Mouse (Mus musculus): ENCODE results near the gene Ube2n. TPM values are rescaled to one million over a fixed set of nuclear protein-coding genes. Genes with fewer than 3 reads are reported as not detected.
A peak's percentile ranks its signal among the peaks of the same experiment; 100 is the strongest.

The Ube2n gene
- polyA plus RNA-seq (2021): 132 TPM

DNA sequence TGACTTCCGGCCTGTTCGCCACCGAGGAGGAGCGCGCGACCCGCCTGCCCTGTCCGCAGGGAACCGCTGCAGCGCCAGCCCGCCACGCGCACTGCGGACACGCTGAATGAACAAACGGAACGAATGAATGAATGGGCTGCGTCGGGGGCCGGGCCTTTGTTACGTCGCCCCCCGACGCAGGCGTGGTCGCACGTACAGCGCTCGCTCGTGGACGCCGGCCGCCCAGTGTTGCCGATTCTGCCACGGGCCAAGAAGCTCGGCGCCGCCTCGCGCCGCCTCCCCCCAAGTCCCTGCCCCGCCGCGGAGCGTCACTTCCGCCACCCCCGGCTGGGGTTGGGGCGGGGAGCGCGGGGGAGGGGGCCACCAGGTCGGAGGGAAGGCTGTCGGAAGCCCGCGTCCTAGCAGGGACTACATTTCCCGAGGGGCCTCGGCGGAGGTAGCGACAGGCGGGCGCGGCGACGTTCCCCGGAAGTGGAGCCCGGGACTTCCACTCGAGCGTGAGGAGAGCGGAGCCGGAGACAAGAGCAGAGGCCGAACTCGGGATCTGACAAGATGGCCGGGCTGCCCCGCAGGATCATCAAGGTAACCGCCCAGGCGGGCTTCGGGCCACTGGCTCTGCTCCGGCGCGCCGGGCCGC lies at the start of gene Ube2n:
Gene Ube2n, plus strand, starts transcription at position 490 of the 637 bp plus-strand sequence.
- ChIA-PET CTCF (interaction anchor here (0.8 kb wide), 1 partner anchor 30 kb away, joined by 3 read pairs; no protein-coding TSS in a partner anchor), POLR2A (interaction anchor here (0.5 to 2.2 kb wide), 2 partner anchors 12 to 16 kb away, joined by 3 to 9 read pairs; no protein-coding TSS in a partner anchor)
- in situ Hi-C loops (cut with MboI; ENCODE audit: low pct_unique_long_range_greater_than_20kb): no loop called here
- peak; percentile 94 for ATAC-seq
- no peaks in the 10 kb centered on the region for H3K27me3 ChIP-seq
- peak; percentile 81 for DNase-seq (ENCODE audit: low read depth, low spot score)
- TF ChIP-seq CTCF (IDR thresholded peaks at IDR 0.05): no peak

DNA sequence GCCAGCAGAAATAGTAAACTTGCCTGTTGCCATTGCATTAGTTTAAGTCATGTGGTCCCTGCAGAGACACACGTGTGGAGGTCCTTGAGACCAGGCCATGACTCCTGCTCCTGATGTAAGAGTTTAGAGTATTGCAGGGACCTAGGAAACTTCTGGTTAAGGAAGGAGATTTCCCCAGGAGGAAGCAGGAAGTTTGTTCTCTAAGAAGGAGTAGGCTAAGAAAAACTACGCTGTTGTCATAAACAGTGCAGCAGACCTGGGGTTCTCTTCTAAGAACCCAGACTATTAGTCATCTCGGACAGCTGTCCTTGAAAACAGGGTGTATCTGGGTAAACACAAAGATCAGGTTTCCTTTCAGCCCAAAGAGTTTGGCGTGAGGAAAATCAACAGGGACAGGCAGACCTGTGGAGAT lies 49.5 kb upstream of the Ube2n start:
- DNase-seq (ENCODE audit: low read depth, low spot score) (peak; percentile 27), ATAC-seq (no peak)
- H3K27me3 ChIP-seq: no peaks in the 10 kb centered on the region
- CTCF ChIA-PET: no interaction called here
- in situ Hi-C loops (cut with MboI; ENCODE audit: low pct_unique_long_range_greater_than_20kb): no loop called here
- POLR2A ChIA-PET: no interaction called here
- TF ChIP-seq CTCF (IDR thresholded peaks at IDR 0.05): no peak

DNA sequence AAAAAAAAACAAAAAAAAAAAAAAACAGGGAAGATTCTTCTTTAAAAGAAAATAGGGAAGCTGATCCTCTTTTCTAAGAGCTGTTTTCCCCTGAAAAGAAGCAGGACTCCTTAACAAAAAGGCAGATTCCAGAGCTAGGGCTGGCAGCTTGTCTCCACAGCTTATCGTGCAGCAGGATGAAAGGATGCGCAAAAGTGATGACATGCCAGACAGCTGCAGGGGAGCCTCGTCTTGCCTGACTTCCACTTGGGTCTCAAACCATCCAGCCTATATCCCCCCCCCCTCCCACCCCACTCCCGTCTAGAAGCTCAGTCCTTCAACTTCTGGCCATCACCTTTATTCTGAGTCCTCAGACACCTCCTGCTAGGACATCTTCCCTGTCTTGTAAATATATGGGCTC lies 46.1 kb upstream of the Ube2n start:
- DNase-seq (ENCODE audit: low read depth, low spot score): no peak
- no peaks in the 10 kb centered on the region for H3K27me3 ChIP-seq
- CTCF ChIA-PET: interaction anchor here (0.9 to 1.0 kb wide), 2 partner anchors 15 to 55 kb away, joined by 3 to 4 read pairs; no protein-coding TSS in a partner anchor
- POLR2A ChIA-PET: interaction anchor here (0.7 kb wide), 1 partner anchor 183 kb away, joined by 4 read pairs; no protein-coding TSS in a partner anchor
- TF ChIP-seq CTCF (IDR thresholded peaks at IDR 0.05): no peak
- no peak for ATAC-seq
- in situ Hi-C loops (cut with MboI; ENCODE audit: low pct_unique_long_range_greater_than_20kb): no loop called here

DNA sequence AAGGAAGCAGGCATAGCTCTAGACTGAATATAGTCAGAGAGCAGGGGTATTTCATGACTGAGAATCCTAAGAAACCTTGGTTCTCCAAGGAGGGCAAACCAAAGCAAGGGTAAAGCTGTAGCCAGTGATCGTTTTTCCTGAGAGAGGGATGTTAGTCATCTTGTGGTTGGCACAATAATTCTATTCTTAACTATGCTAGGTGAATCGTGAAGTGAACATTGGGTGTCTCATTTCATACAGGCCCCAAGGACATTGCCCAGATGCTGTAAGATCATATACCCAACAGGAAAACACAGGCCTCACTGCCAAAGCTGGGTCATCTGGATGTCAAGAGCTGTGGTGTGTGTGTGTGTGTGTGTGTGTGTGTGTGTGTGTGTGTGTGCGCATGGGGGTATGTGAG lies 43.8 kb upstream of the Ube2n start:
- ATAC-seq: peak; percentile 87
- ChIA-PET POLR2A (no interaction called here), CTCF (interaction anchor here (0.8 to 9.0 kb wide), 3 partner anchors 10 to 479 kb away, joined by 3 to 87 read pairs (median 3); no protein-coding TSS in a partner anchor)
- no peaks in the 10 kb centered on the region for H3K27me3 ChIP-seq
- in situ Hi-C loops (cut with MboI; ENCODE audit: low pct_unique_long_range_greater_than_20kb): loop anchor here (10.0 kb wide), 2 partner anchors 56 to 296 kb away; partner anchors contain the start of gene Socs2
- peak; percentile 71 for DNase-seq (ENCODE audit: low read depth, low spot score)
- no peak for TF ChIP-seq CTCF (IDR thresholded peaks at IDR 0.05)

DNA sequence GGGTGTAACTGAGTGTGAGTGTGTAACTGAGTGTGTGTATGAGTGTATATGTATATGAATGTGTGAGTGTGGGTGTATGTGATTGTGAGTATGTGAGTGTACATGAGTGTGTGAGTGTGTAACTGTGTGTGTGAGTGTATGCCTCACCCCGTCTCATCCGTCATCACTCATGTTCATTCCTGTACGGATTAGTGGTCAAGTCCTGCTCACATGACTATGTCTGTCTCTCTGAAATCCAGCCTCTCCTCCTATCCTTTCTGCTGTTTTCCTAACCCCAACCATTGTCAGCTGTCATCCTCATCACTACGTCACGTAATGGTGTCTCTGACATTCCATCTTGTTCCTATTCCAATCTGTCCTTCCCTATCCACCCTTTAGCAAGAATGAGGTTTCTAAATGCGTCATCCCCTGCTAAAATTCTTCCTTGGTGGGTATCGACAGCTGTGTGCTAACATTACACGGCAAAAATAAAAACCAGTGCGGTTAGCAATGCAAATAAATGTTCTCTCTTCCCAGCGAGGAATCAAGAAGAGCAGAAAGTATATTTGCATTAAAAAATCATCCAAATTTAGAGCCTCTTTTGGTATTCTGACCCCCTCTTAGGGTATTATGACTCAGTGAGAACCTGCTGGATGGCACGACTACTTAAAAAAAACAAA lies 42.9 kb upstream of the Ube2n start:
- ATAC-seq (no peak), DNase-seq (ENCODE audit: low read depth, low spot score) (no peak)
- ChIA-PET POLR2A (no interaction called here), CTCF (interaction anchor here (1.6 to 9.0 kb wide), 3 partner anchors 11 to 480 kb away, joined by 3 to 87 read pairs (median 4); no protein-coding TSS in a partner anchor)
- in situ Hi-C loops (cut with MboI; ENCODE audit: low pct_unique_long_range_greater_than_20kb): loop anchor here (10.0 kb wide), 2 partner anchors 57 to 297 kb away; partner anchors contain the start of gene Socs2
- H3K27me3 ChIP-seq: no peaks in the 10 kb centered on the region
- no peak for TF ChIP-seq CTCF (IDR thresholded peaks at IDR 0.05)

DNA sequence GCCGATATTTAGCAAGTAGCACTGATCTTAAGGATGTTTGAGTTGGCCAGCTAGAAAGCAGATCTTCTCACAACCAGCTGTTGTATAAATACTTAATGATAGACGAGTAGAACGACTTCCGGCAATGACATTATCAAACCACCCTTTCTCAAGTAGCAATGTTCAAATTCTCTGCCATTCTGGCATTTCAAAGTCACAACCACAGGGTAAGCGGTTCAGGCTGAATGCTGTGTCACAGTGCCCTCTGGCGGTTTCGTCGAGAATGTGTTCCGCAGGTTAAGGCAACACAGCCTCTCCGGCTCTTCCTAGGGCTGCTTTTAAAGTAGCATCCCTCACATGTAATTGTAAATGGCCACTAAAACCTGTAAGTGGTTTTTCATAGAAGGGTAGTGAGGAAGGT lies 39.0 kb upstream of the Ube2n start:
- H3K27me3 ChIP-seq: no peaks in the 10 kb centered on the region
- in situ Hi-C loops (cut with MboI; ENCODE audit: low pct_unique_long_range_greater_than_20kb): loop anchor here (5.0 to 10.0 kb wide), 4 partner anchors 61 to 484 kb away; partner anchors contain the start of gene Socs2
- ChIA-PET CTCF (interaction anchor here (0.6 to 9.0 kb wide), 5 partner anchors 62 to 483 kb away, joined by 3 to 87 read pairs (median 4); no protein-coding TSS in a partner anchor), POLR2A (no interaction called here)
- DNase-seq (ENCODE audit: low read depth, low spot score) (peak; percentile 41), ATAC-seq (no peak)
- TF ChIP-seq CTCF (IDR thresholded peaks at IDR 0.05): peak; percentile 94

DNA sequence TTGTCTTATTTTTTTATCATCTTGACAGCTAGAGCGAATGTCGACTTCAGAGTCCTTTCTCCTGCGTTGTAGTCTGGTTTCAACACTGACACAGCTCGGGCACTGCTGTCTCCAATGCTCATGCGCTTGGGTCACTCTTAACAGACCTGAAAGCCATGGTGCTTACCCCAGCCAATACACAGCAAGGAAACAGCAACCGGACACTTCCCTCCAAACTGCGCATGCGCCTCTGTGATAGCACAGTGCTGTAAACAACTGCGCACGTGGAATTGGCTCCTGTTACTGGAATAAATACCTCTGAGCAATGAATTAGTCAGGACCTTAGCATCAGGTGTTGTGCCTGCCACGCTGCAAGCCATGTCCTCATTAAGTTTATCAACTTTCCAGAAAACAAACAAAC lies 37.4 kb upstream of the Ube2n start:
- no peaks in the 10 kb centered on the region for H3K27me3 ChIP-seq
- CTCF ChIA-PET: interaction anchor here (9.0 kb wide), 1 partner anchor 485 kb away, joined by 87 read pairs; no protein-coding TSS in a partner anchor
- in situ Hi-C loops (cut with MboI; ENCODE audit: low pct_unique_long_range_greater_than_20kb): loop anchor here (5.0 to 10.0 kb wide), 4 partner anchors 63 to 485 kb away; partner anchors contain the start of gene Socs2
- POLR2A ChIA-PET: no interaction called here
- ATAC-seq (no peak), DNase-seq (ENCODE audit: low read depth, low spot score) (no peak)
- no peak for TF ChIP-seq CTCF (IDR thresholded peaks at IDR 0.05)

DNA sequence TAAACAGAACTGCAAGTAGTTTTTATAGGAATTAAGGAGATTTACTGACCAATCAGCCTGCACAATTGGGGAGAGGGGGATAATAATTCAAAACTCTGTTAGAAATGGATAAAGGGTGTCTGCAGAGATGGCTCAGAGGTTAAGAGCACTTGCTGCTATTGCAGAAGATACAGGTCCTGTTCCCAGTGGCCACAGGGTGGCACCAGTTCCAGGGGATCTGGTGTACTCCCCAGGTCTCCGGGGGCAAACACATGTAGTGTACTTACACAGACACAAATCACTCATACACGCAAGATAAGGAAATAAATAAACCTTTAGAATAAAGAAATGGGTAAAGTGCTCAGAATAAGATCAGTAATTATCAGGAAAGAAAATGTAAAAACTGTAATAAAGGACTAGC lies 25.3 kb upstream of the Ube2n start:
- in situ Hi-C loops (cut with MboI; ENCODE audit: low pct_unique_long_range_greater_than_20kb): no loop called here
- DNase-seq (ENCODE audit: low read depth, low spot score): no peak
- peak; percentile 68 for TF ChIP-seq CTCF (IDR thresholded peaks at IDR 0.05)
- ATAC-seq: no peak
- ChIA-PET POLR2A (no interaction called here), CTCF (no interaction called here)
- H3K27me3 ChIP-seq: no peaks in the 10 kb centered on the region

DNA sequence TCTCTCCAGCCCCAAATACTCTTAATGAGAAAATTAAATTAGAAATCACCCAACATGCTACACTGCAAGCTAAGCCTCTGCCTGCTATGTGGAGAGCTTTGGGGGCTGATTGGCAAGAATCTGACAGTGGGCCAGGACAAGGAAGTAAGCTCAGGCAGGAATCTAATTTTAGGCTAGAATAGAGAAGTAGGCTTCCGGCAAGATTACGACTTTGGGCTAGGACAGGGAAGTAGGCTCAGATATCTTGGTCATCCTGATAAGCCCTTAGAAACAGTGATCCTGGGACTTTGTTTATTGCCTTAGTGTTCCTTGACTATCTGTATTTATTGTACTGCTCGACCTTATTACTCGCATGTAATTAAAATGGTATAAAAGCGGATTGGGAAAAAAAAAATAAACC lies 20.7 kb upstream of the Ube2n start:
- no peak for TF ChIP-seq CTCF (IDR thresholded peaks at IDR 0.05)
- DNase-seq (ENCODE audit: low read depth, low spot score) (no peak), ATAC-seq (no peak)
- ChIA-PET CTCF (no interaction called here), POLR2A (interaction anchor here (0.6 kb wide), 1 partner anchor 8 kb away, joined by 3 read pairs; no protein-coding TSS in a partner anchor)
- in situ Hi-C loops (cut with MboI; ENCODE audit: low pct_unique_long_range_greater_than_20kb): no loop called here
- H3K27me3 ChIP-seq: no peaks in the 10 kb centered on the region

DNA sequence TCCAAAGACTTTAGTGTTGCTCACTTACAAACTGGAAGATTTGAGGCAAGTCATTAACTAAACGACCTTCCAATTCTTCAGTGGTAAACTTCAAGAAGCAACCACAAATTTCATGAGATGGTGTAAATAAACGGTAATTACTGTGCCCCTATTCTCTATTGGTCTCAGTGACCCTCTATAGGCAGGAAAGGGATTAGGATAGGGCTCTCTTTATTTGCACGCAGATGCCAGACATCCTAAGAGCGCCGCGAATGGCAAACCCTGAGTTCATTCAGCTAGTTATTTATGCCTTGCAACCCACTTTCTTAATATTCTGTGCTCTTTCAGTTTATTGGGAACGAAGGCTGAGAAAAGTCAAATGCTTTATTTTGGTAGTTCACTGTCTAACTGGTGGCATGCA lies 13.9 kb upstream of the Ube2n start:
- ATAC-seq (no peak), DNase-seq (ENCODE audit: low read depth, low spot score) (no peak)
- ChIA-PET CTCF (no interaction called here), POLR2A (no interaction called here)
- no peaks in the 10 kb centered on the region for H3K27me3 ChIP-seq
- in situ Hi-C loops (cut with MboI; ENCODE audit: low pct_unique_long_range_greater_than_20kb): loop anchor here (5.0 kb wide), 1 partner anchor 391 kb away; no protein-coding TSS in a partner anchor
- TF ChIP-seq CTCF (IDR thresholded peaks at IDR 0.05): no peak
